Mouse (Mus musculus): Measurements from ENCODE around the gene Gm20388. TPM values are rescaled to one million over a fixed set of nuclear protein-coding genes. Genes with fewer than 3 reads are reported as not detected.

The Gm20388 gene
- polyA plus RNA-seq, 1 experiment from 2014 or later: 12.4 TPM

DNA sequence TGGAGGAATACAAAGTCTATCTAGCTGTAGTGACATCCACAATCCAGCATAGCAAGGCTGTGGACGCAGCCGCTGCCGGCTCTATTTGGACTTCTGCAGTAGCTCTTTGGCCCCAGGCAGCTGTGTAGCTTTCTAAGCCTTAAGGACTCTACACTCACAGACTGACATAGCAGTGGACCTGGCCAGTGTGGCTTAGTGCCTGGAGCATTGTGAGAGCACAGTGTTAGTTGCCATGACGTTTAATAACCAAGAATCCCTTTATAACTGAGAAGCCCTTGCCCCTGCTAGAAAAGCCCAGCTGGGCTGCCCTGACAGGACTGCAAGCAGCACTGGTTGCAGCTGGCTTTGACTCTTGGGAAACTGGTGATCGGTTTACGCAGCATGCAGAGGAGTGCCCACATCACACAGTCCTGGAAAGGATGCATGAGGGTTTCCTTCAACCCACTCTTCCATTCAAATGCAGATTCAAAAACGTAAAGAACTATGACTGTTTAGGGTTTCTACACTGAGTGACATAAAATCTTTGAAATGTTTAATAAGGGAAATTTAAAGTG is 214.3 kb downstream of the Gm20388 start:
- WGBS: 39% methylated on average over 7 of the region's 7 CpGs
- Histone ChIP-seq H3K9ac (ENCODE audit: low read depth, low read length) (no peak overlapping the region), H3K36me3 (ENCODE audit: control insufficient read depth, insufficient read depth, low read length) (no peaks in the 10 kb centered on the region), H3K4me2 (ENCODE audit: low read length) (no peak overlapping the region), H3K9me3 (ENCODE audit: control insufficient read depth, low read length) (no peaks in the 10 kb centered on the region), H3K27me3 (replicated peaks; ENCODE audit: control insufficient read depth, insufficient read depth, low read length) (no peaks in the 10 kb centered on the region), H3K4me3 (ENCODE audit: low read length) (no peak overlapping the region), H3K4me1 (ENCODE audit: control insufficient read depth, insufficient read depth, low read depth, low read length) (peaks cover 18% of the 10 kb centered on the region), H3K27ac (ENCODE audit: low read depth, low read length) (peak overlapping the region; percentile 20; the same call in 1 of the 2 replicates)
- ATAC-seq: peak; percentile 74; the same call in 1 of the 2 replicates

DNA sequence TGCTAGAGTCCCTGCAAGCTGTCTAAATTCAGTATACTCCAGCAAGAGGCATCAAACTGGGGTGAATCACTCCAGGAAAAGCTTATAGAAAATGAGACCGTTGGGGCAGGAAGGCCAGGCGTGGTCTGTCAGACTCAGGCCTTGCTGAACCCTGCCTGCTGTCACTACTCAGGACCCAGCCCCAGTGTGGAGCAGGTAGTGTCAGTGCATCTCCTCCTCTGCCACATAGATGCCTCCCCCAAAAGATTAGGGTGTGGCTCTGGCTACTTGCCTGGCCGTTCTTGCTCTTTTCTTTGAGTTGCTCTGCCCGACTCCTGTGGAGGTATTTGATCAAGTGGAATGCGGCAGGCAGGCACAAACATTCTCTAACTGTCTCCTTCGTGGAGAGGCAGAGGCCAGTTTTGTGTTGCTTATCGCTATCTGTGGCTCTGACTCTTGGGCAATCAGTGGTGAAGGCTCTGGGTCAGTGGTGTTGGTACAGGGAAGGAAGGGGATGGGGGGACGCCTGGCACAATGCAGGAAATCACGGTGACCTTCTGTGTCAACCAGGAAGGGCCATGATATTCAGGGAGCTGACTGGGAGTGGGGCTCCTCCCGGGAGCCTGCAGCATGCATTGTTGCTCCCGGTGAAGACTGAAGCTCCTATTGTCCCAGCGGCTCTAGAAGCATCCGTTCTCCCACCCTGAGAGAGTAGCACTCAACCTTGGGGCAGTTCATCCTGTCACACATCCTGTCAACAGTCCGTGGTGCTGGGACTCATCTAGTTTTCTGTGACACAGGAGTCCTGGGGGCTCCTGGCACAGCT is 215.9 kb downstream of the Gm20388 start:
- Histone ChIP-seq H3K9me3 (ENCODE audit: control insufficient read depth, low read length) (no peaks in the 10 kb centered on the region), H3K9ac (ENCODE audit: low read depth, low read length) (no peak overlapping the region), H3K4me1 (ENCODE audit: control insufficient read depth, insufficient read depth, low read depth, low read length) (peaks cover 18% of the 10 kb centered on the region), H3K4me3 (ENCODE audit: low read length) (no peak overlapping the region), H3K27me3 (replicated peaks; ENCODE audit: control insufficient read depth, insufficient read depth, low read length) (no peaks in the 10 kb centered on the region), H3K27ac (ENCODE audit: low read depth, low read length) (no peak overlapping the region; the same call in 1 of the 2 replicates), H3K4me2 (ENCODE audit: low read length) (no peak overlapping the region), H3K36me3 (ENCODE audit: control insufficient read depth, insufficient read depth, low read length) (no peaks in the 10 kb centered on the region)
- 22% methylated on average over 14 of the region's 14 CpGs for WGBS
- ATAC-seq: no peak

DNA sequence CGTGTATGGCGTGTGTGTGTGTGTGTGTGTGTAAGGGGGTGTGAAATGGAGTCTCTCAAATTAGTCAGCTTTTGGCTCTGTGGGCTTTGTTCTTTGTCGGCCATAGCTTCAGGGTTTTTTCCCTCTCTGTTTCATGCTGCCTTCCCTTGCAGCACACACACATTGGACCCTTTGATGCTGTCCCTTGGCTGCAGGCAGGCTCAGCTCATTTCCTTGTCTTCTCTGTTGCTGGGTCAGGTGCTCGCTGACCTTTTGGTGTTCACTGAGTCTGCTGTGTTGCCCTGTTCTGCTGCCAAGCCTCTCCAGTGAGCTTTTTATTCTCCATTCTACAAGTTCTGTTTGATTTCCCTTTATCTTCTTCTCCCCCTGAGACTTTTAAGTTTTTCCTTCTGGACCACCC is 218.9 kb downstream of the Gm20388 start:
- Histone ChIP-seq H3K9me3 (ENCODE audit: control insufficient read depth, low read length) (no peaks in the 10 kb centered on the region), H3K4me1 (ENCODE audit: control insufficient read depth, insufficient read depth, low read depth, low read length) (peaks cover 18% of the 10 kb centered on the region), H3K9ac (ENCODE audit: low read depth, low read length) (no peak overlapping the region), H3K27ac (ENCODE audit: low read depth, low read length) (no peak overlapping the region), H3K27me3 (replicated peaks; ENCODE audit: control insufficient read depth, insufficient read depth, low read length) (no peaks in the 10 kb centered on the region), H3K4me2 (ENCODE audit: low read length) (no peak overlapping the region), H3K36me3 (ENCODE audit: control insufficient read depth, insufficient read depth, low read length) (no peaks in the 10 kb centered on the region), H3K4me3 (ENCODE audit: low read length) (no peak overlapping the region)
- 52% methylated on average over 4 of the region's 4 CpGs for WGBS
- ATAC-seq: no peak

DNA sequence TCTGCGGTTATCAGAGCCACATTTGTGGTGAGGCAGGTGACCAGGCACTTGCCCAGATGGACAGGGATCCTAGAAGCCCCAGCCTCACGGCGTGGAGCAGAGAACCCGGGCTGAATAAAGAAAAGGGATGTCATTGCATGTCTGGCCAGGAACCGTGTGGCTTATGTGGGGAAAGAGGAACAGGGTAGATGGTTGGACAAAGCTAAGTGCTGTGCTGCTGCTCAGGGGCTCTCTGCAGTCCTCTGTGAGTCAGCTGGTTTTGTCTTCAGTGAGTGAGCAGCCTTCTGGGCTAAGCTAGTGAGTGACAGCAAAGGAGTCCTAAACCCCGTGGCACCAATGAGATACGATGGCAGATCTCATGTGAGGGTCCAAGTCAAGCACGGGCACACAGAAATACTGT is 220.5 kb downstream of the Gm20388 start:
- no peaks in the 10 kb centered on the region for H3K27me3 ChIP-seq (replicated peaks; ENCODE audit: control insufficient read depth, insufficient read depth, low read length)
- ATAC-seq: no peak
- no peak overlapping the region for H3K4me3 ChIP-seq (ENCODE audit: low read length)
- H3K36me3 ChIP-seq (ENCODE audit: control insufficient read depth, insufficient read depth, low read length): no peaks in the 10 kb centered on the region
- WGBS: 81% methylated on average over 8 of the region's 8 CpGs
- H3K9me3 ChIP-seq (ENCODE audit: control insufficient read depth, low read length): no peaks in the 10 kb centered on the region
- H3K4me2 ChIP-seq (ENCODE audit: low read length): no peak overlapping the region
- H3K9ac ChIP-seq (ENCODE audit: low read depth, low read length): no peak overlapping the region
- peaks cover 12% of the 10 kb centered on the region for H3K4me1 ChIP-seq (ENCODE audit: control insufficient read depth, insufficient read depth, low read depth, low read length)
- no peak overlapping the region for H3K27ac ChIP-seq (ENCODE audit: low read depth, low read length)

DNA sequence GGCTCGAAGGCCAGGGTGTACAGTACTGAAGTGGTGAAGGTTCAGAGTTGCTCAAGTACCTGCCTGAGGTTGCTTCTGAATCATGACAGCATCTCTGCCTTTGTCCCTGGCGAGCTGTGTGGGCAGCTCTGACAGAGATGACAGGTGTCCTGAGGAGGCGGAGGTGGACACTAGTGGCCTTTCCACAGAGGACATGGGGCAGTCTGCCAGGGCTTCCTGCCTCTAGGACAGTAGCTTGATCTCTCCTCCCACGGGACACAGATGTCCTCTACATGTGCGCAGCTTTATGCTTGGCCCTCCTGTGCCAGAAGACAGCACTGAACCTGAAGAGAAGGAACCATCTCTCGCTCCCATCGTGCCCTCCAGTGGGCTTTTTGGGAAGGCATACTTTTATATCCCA is 222.5 kb downstream of the Gm20388 start:
- H3K9ac ChIP-seq (ENCODE audit: low read depth, low read length): no peak overlapping the region
- no peak for ATAC-seq
- no peaks in the 10 kb centered on the region for H3K9me3 ChIP-seq (ENCODE audit: control insufficient read depth, low read length)
- H3K4me2 ChIP-seq (ENCODE audit: low read length): no peak overlapping the region
- no peaks in the 10 kb centered on the region for H3K27me3 ChIP-seq (replicated peaks; ENCODE audit: control insufficient read depth, insufficient read depth, low read length)
- no peak overlapping the region for H3K4me3 ChIP-seq (ENCODE audit: low read length)
- 79% methylated on average over 7 of the region's 7 CpGs for WGBS
- no peak overlapping the region for H3K27ac ChIP-seq (ENCODE audit: low read depth, low read length)
- no peaks in the 10 kb centered on the region for H3K36me3 ChIP-seq (ENCODE audit: control insufficient read depth, insufficient read depth, low read length)
- peaks cover 3% of the 10 kb centered on the region for H3K4me1 ChIP-seq (ENCODE audit: control insufficient read depth, insufficient read depth, low read depth, low read length)

DNA sequence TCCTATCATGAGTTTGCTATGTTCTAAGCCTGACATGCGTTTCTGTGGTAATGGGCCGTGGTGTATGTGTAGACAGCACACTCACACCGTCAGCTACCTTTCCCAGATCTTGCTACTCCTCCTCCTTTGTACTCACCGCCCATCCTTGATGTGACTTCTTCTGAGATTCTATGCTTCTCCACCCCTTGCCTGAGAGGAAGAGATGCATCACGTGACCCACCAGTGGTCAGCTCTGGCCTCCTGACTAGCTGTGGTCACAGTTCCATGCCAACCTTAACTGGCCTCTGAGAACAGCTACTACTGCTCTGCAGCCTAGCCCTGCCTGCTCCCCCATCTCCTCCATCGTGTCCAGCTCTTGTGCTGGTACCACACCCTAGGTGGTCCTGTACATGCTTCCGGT is 225.0 kb downstream of the Gm20388 start:
- H3K36me3 ChIP-seq (ENCODE audit: control insufficient read depth, insufficient read depth, low read length): no peaks in the 10 kb centered on the region
- WGBS: 96% methylated on average over 7 of the region's 7 CpGs
- H3K4me1 ChIP-seq (ENCODE audit: control insufficient read depth, insufficient read depth, low read depth, low read length): peaks cover 3% of the 10 kb centered on the region; the same call in 1 of the 2 replicates
- no peaks in the 10 kb centered on the region for H3K27me3 ChIP-seq (replicated peaks; ENCODE audit: control insufficient read depth, insufficient read depth, low read length)
- H3K27ac ChIP-seq (ENCODE audit: low read depth, low read length): no peak overlapping the region
- H3K4me3 ChIP-seq (ENCODE audit: low read length): no peak overlapping the region
- H3K9me3 ChIP-seq (ENCODE audit: control insufficient read depth, low read length): no peaks in the 10 kb centered on the region
- H3K4me2 ChIP-seq (ENCODE audit: low read length): no peak overlapping the region
- no peak for ATAC-seq
- no peak overlapping the region for H3K9ac ChIP-seq (ENCODE audit: low read depth, low read length)

DNA sequence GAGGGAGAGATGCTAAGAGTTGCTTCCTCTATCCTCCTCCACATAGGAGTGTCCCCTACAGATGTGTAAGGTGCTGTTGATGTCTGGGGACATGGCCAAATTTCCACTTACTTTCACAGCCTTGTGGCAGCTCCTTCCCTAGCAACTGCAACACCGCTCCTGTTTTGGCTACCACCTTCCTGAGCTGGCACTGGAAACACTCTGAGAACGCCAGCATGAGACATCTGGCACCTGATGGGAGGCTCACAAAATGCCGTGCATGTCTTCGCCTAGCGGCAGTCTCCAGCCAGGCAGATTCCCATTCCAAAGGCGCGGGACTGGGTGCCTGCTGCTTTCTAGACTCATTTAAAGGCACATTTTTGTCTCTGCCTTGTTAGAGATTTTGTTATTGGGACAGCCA is 226.0 kb downstream of the Gm20388 start:
- Histone ChIP-seq H3K27ac (ENCODE audit: low read depth, low read length) (0 out of 2 replicates have a peak overlapping the region, but pooled peaks have one; percentile 30), H3K9ac (ENCODE audit: low read depth, low read length) (no peak overlapping the region), H3K4me1 (ENCODE audit: control insufficient read depth, insufficient read depth, low read depth, low read length) (peaks cover 3% of the 10 kb centered on the region; the same call in 1 of the 2 replicates), H3K4me2 (ENCODE audit: low read length) (no peak overlapping the region), H3K27me3 (replicated peaks; ENCODE audit: control insufficient read depth, insufficient read depth, low read length) (no peaks in the 10 kb centered on the region), H3K36me3 (ENCODE audit: control insufficient read depth, insufficient read depth, low read length) (no peaks in the 10 kb centered on the region), H3K4me3 (ENCODE audit: low read length) (no peak overlapping the region), H3K9me3 (ENCODE audit: control insufficient read depth, low read length) (no peaks in the 10 kb centered on the region)
- ATAC-seq: peak; percentile 45; the same call in 1 of the 2 replicates
- 50% methylated on average over 7 of the region's 7 CpGs for WGBS

DNA sequence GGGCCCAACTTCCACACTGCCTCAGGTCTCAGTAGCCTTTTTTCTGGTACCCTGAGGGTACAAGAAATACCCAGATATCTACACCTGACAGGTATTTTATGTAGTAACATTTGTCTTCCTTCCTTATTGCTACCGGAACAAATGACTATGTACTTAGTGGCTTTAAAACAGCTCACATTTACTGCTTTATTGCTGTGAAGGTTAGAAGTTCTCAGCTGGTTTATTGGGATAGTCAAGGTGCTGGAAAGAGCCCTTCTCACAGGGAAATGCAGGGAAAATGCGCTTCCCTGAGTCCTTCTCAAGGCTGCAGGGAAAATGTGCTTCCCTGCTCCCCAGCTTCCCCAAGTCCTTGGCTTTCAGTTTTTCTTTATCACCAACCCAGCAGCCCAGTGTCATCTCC is 228.3 kb downstream of the Gm20388 start:
- 95% methylated on average over 2 of the region's 2 CpGs for WGBS
- no peak for ATAC-seq
- H3K27me3 ChIP-seq (replicated peaks; ENCODE audit: control insufficient read depth, insufficient read depth, low read length): no peaks in the 10 kb centered on the region

DNA sequence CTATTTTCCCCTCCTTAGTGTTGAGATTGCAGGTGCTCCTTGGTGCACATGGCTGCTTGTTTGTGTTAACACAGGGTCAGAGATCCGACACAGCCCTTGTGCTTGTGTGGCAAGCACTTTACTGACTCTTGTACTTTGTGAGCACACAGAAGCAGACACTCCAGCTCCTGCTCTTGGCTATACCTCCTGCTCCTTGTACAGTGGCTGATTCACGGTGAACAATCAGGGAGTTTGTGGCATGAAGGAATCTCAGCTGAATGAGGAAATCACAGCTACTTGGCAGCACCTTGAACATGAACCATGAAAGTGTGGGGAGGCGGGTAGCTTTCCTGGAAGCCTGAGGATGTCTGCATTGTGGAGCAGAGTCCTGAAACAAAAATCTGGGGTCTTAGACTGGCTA is 230.1 kb downstream of the Gm20388 start:
- no peak for ATAC-seq
- no peak overlapping the region for H3K4me3 ChIP-seq (ENCODE audit: low read length)
- no peaks in the 10 kb centered on the region for H3K27me3 ChIP-seq (replicated peaks; ENCODE audit: control insufficient read depth, insufficient read depth, low read length)
- no peaks in the 10 kb centered on the region for H3K9me3 ChIP-seq (ENCODE audit: control insufficient read depth, low read length)
- WGBS: 62% methylated on average over 3 of the region's 3 CpGs
- no peaks in the 10 kb centered on the region for H3K36me3 ChIP-seq (ENCODE audit: control insufficient read depth, insufficient read depth, low read length)
- no peak overlapping the region for H3K9ac ChIP-seq (ENCODE audit: low read depth, low read length)
- H3K27ac ChIP-seq (ENCODE audit: low read depth, low read length): no peak overlapping the region
- H3K4me2 ChIP-seq (ENCODE audit: low read length): no peak overlapping the region
- peaks cover 21% of the 10 kb centered on the region for H3K4me1 ChIP-seq (ENCODE audit: control insufficient read depth, insufficient read depth, low read depth, low read length)

More for the DNA sequence above, 228.3 kb downstream of the Gm20388 start:
- peaks cover 8% of the 10 kb centered on the region for H3K4me1 ChIP-seq (ENCODE audit: control insufficient read depth, insufficient read depth, low read depth, low read length)
- H3K4me3 ChIP-seq (ENCODE audit: low read length): no peak overlapping the region
- H3K36me3 ChIP-seq (ENCODE audit: control insufficient read depth, insufficient read depth, low read length): no peaks in the 10 kb centered on the region
- no peaks in the 10 kb centered on the region for H3K9me3 ChIP-seq (ENCODE audit: control insufficient read depth, low read length)
- no peak overlapping the region for H3K9ac ChIP-seq (ENCODE audit: low read depth, low read length)
- H3K27ac ChIP-seq (ENCODE audit: low read depth, low read length): no peak overlapping the region
- H3K4me2 ChIP-seq (ENCODE audit: low read length): no peak overlapping the region
